Mouse (Mus musculus): ENCODE results near the gene Gpbp1.

GRCm38 (mm10) chr13:111489802-111490723 is at the start of gene Gpbp1:
- TF ChIP-seq POLR2A (IDR thresholded peaks at IDR 0.05; ENCODE audit: control insufficient read depth, low read depth, low read length) = peak; percentile 83
- TF ChIP-seq CTCF (IDR thresholded peaks at IDR 0.05; ENCODE audit: control insufficient read depth, insufficient read depth, insufficient replicate concordance, low read depth, low read length) = no peak

Data from testis, adult 2 months (tissue).